Mouse (Mus musculus) megakaryocyte, embryonic 14.5 days (primary cell): ENCODE data around the gene Prpsap1. TPM values are rescaled to one million over a fixed set of nuclear protein-coding genes. Genes with fewer than 3 reads are reported as not detected.
A peak's percentile ranks its signal among the peaks of the same experiment; 100 is the strongest.

Experiments
- H3K27me3 ChIP-seq: replicated peaks from 2 replicates; pipeline ENCODE3; 2012; ENCODE audit warnings: inconsistent platforms
- H3K36me3 ChIP-seq: replicated peaks from 2 replicates; pipeline ENCODE3; 2012; ENCODE audit warnings: low read length, inconsistent platforms, mixed read lengths
- H3K4me1 ChIP-seq: 2 replicates; pipeline ENCODE4 v1.6.1; 2012; ENCODE audit warnings: inconsistent platforms
- H3K4me3 ChIP-seq: replicated peaks from 2 replicates; pipeline ENCODE3; 2012; ENCODE audit warnings: moderate library complexity, mild to moderate bottlenecking, inconsistent platforms
- H3K9me3 ChIP-seq: 2 replicates; pipeline ENCODE4 v1.6.1; 2012; ENCODE audit warnings: inconsistent platforms
- FLI1 ChIP-seq: IDR thresholded peaks from 2 replicates; pipeline ENCODE4 v1.6.1; 2012; ENCODE audit warnings: low read length, inconsistent platforms, mixed read lengths
- GATA1 ChIP-seq: IDR thresholded peaks from 3 replicates; pipeline ENCODE4 v1.6.1; 2012; ENCODE audit warnings: mixed read lengths, low read length, inconsistent platforms, borderline replicate concordance
- polyA plus RNA-seq: library from polyadenylated mRNA; stranded (reverse); fragments of >175 nt; gene quantifications from 2 replicates; pipeline ENCODE4 v1.2.3, GENCODE M21; 2012; ENCODE audit warnings: low replicate concordance; ENCODE audit not compliant: insufficient read depth

Prpsap1 gene
- polyA plus RNA-seq, 1 experiment = 20.3 TPM

GRCm38 (mm10) chr11:116439269-116440240, 54.4 kb downstream of the Prpsap1 start:
- peaks cover 50% of the 10 kb centered on the region for H3K4me1 ChIP-seq
- TF ChIP-seq GATA1 (no peak), FLI1 (no peak)
- H3K9me3 ChIP-seq = no peaks in the 10 kb centered on the region
- H3K36me3 ChIP-seq = peaks cover 54% of the 10 kb centered on the region
- H3K4me3 ChIP-seq = no peak overlapping the region
- H3K27me3 ChIP-seq = peaks cover 5% of the 10 kb centered on the region

- Histone ChIP-seq H3K9me3 (no peaks in the 10 kb centered on the region), H3K36me3 (peaks cover 54% of the 10 kb centered on the region), H3K27me3 (no peaks in the 10 kb centered on the region), H3K4me1 (peaks cover 55% of the 10 kb centered on the region), H3K4me3 (peak overlapping the region; percentile 69)
- TF ChIP-seq GATA1 = no peak
- no peak for TF ChIP-seq FLI1
These were observed 56.5 kb downstream of the Prpsap1 start for GRCm38 (mm10) chr11:116437541-116437940.

- TF ChIP-seq GATA1 (no peak), FLI1 (no peak)
- Histone ChIP-seq H3K4me3 (peak overlapping the region; percentile 69), H3K4me1 (peaks cover 60% of the 10 kb centered on the region), H3K9me3 (no peaks in the 10 kb centered on the region), H3K27me3 (no peaks in the 10 kb centered on the region), H3K36me3 (peaks cover 54% of the 10 kb centered on the region)
These were observed 57.2 kb downstream of the Prpsap1 start for GRCm38 (mm10) chr11:116436725-116437331.

GRCm38 (mm10) chr11:116435992-116436724, 57.8 kb downstream of the Prpsap1 start:
- Histone ChIP-seq H3K4me3 (peak overlapping the region; percentile 69), H3K9me3 (no peaks in the 10 kb centered on the region), H3K27me3 (no peaks in the 10 kb centered on the region), H3K36me3 (peaks cover 50% of the 10 kb centered on the region), H3K4me1 (peaks cover 67% of the 10 kb centered on the region)
- TF ChIP-seq GATA1 = no peak
- TF ChIP-seq FLI1 = no peak

- Histone ChIP-seq H3K36me3 (peaks cover 41% of the 10 kb centered on the region), H3K9me3 (no peaks in the 10 kb centered on the region), H3K4me1 (peaks cover 70% of the 10 kb centered on the region), H3K4me3 (peak overlapping the region; percentile 95), H3K27me3 (no peaks in the 10 kb centered on the region)
- no peak for TF ChIP-seq GATA1
- TF ChIP-seq FLI1 = no peak
These were observed 58.8 kb downstream of the Prpsap1 start for GRCm38 (mm10) chr11:116434967-116435752.

GRCm38 (mm10) chr11:116434287-116434966, 59.6 kb downstream of the Prpsap1 start:
- peaks cover 34% of the 10 kb centered on the region for H3K36me3 ChIP-seq
- no peaks in the 10 kb centered on the region for H3K27me3 ChIP-seq
- no peak for TF ChIP-seq FLI1
- TF ChIP-seq GATA1 = no peak
- H3K4me3 ChIP-seq = peak overlapping the region; percentile 95
- H3K9me3 ChIP-seq = no peaks in the 10 kb centered on the region
- H3K4me1 ChIP-seq = peaks cover 72% of the 10 kb centered on the region

GRCm38 (mm10) chr11:116433356-116434286, 60.4 kb downstream of the Prpsap1 start, which contains the start of gene Ubald2:
Gene Ubald2 (plus strand): TSS chr11:116434094.
- TF ChIP-seq FLI1 = no peak
- Histone ChIP-seq H3K4me3 (peak within 1 kb of the TSS; percentile 95), H3K36me3 (peaks cover 27% of the 10 kb centered on the region), H3K4me1 (peaks cover 76% of the 10 kb centered on the region), H3K9me3 (no peaks in the 10 kb centered on the region), H3K27me3 (no peaks in the 10 kb centered on the region)
